ENCODE assay signal across 8 mouse cellular contexts in genomic region chr13:114930996-114931649, GRCm38 (mm10). TPM values are rescaled to one million over a fixed set of nuclear protein-coding genes. Genes with fewer than 3 reads are reported as not detected.
DNase-seq lines count a peak whose midpoint lies in the region; ATAC-seq and TF ChIP-seq lines count a peak whose summit lies in the region.

No protein-coding gene starts in this region.

- no peaks in the 10 kb centered on the region for H3K9me3 ChIP-seq in forebrain, postnatal 0 days (ENCODE audit: low read length)
- no peaks in the 10 kb centered on the region for H3K9me3 ChIP-seq in midbrain, embryonic 11.5 days (ENCODE audit: control insufficient read depth, low read length)
- no peaks in the 10 kb centered on the region for H3K9me3 ChIP-seq in stomach, embryonic 16.5 days (replicated peaks; ENCODE audit: control insufficient read depth, low read length)

- WGBS in forebrain, postnatal 0 days, result 3% methylated on average over 10 of the region's 10 CpGs
- 1% methylated on average over 10 of the region's 10 CpGs for WGBS in midbrain, embryonic 11.5 days
- WGBS in stomach, embryonic 16.5 days, result 2% methylated on average over 10 of the region's 10 CpGs

- H3K4me1 ChIP-seq in brown adipose tissue, adult 24 weeks (ENCODE audit: control insufficient read depth, insufficient read depth, insufficient read length, low read length), result no peaks in the 10 kb centered on the region
- H3K4me1 ChIP-seq in forebrain, postnatal 0 days (ENCODE audit: insufficient read depth), result no peaks in the 10 kb centered on the region
- peaks cover 9% of the 10 kb centered on the region for H3K4me1 ChIP-seq in midbrain, embryonic 11.5 days (ENCODE audit: control insufficient read depth, insufficient read depth, low read length)
- 0 out of 2 replicates have a peak, but pooled peaks cover 4% of the 10 kb centered on the region for H3K4me1 ChIP-seq in stomach, embryonic 16.5 days (ENCODE audit: control insufficient read depth, insufficient read depth, low read length)

- DNase-seq in left cerebral cortex, adult 2 months (ENCODE audit: extremely low spot score in 1 of 2, low spot score in 2 of 2), result peak; percentile 11 to 12
- DNase-seq in left cerebral cortex, postnatal 4 days, result no peak
- peak; percentile 18 for DNase-seq in forebrain, postnatal 0 days
- DNase-seq in kidney, postnatal 4 days, result peak; percentile 32 to 52
- DNase-seq in midbrain, embryonic 11.5 days (ENCODE audit: low spot score, missing footprints), result peak; percentile 92
- no peak for DNase-seq in cerebellum, adult 8-10 months

- H3K36me3 ChIP-seq in forebrain, postnatal 0 days (ENCODE audit: insufficient read depth), result no peaks in the 10 kb centered on the region
- no peaks in the 10 kb centered on the region for H3K36me3 ChIP-seq in midbrain, embryonic 11.5 days (ENCODE audit: control insufficient read depth, insufficient read depth, low read length)
- H3K36me3 ChIP-seq in stomach, embryonic 16.5 days (ENCODE audit: control insufficient read depth, insufficient read depth, low read length), result no peaks in the 10 kb centered on the region

- no peak for TF ChIP-seq CTCF in left cerebral cortex, adult 2 months (IDR thresholded peaks at IDR 0.05)
- no peak for TF ChIP-seq CTCF in forebrain, postnatal 0 days (IDR thresholded peaks at IDR 0.05; ENCODE audit: low read depth)

- H3K9ac ChIP-seq in forebrain, postnatal 0 days, result no peak overlapping the region
- H3K9ac ChIP-seq in midbrain, embryonic 11.5 days (ENCODE audit: low read length), result peak overlapping the region; percentile 47
- H3K9ac ChIP-seq in stomach, embryonic 16.5 days (ENCODE audit: low read length), result peak overlapping the region; percentile 71

- no peak overlapping the region for H3K27ac ChIP-seq in left cerebral cortex, adult 2 months
- H3K27ac ChIP-seq in brown adipose tissue, adult 24 weeks (replicated peaks; ENCODE audit: low read depth, low read length), result no peak overlapping the region
- no peak overlapping the region for H3K27ac ChIP-seq in forebrain, postnatal 0 days (ENCODE audit: low read depth, low read length)
- H3K27ac ChIP-seq in midbrain, embryonic 11.5 days (ENCODE audit: low read depth, low read length), result no peak overlapping the region
- H3K27ac ChIP-seq in stomach, embryonic 16.5 days (ENCODE audit: low read length), result peak overlapping the region; percentile 80

- no peaks in the 10 kb centered on the region; the same call in 1 of the 2 replicates for H3K27me3 ChIP-seq in forebrain, postnatal 0 days (ENCODE audit: insufficient read depth, low read length)
- peaks cover 21% of the 10 kb centered on the region for H3K27me3 ChIP-seq in midbrain, embryonic 11.5 days (ENCODE audit: control insufficient read depth, insufficient read depth, low read length)
- H3K27me3 ChIP-seq in stomach, embryonic 16.5 days (ENCODE audit: control insufficient read depth, insufficient read depth, low read length), result no peaks in the 10 kb centered on the region

- peak; percentile 42; the same call in 1 of the 2 replicates for ATAC-seq in forebrain, postnatal 0 days
- peak; percentile 58 for ATAC-seq in midbrain, embryonic 11.5 days (ENCODE audit: low FRiP score)
- ATAC-seq in stomach, embryonic 16.5 days (ENCODE audit: insufficient read depth, low FRiP score), result peak; percentile 42; the same call in 1 of the 2 replicates

- intact Hi-C loops in left cerebral cortex, adult 2 months (cut with DNase I), result no loop called here
- intact Hi-C loops in left cerebral cortex, postnatal 4 days (cut with DNase I), result no loop called here

- peak overlapping the region; percentile 73 for H3K4me2 ChIP-seq in forebrain, postnatal 0 days (ENCODE audit: low read depth)
- peak overlapping the region; percentile 72 for H3K4me2 ChIP-seq in midbrain, embryonic 11.5 days
- peak overlapping the region; percentile 74 for H3K4me2 ChIP-seq in stomach, embryonic 16.5 days (ENCODE audit: low read depth, low read length)

- H3K4me3 ChIP-seq in left cerebral cortex, adult 2 months, result no peak overlapping the region
- peak overlapping the region; percentile 45 for H3K4me3 ChIP-seq in brown adipose tissue, adult 24 weeks (ENCODE audit: insufficient read depth, low read depth, low read length)
- peak overlapping the region; percentile 33 for H3K4me3 ChIP-seq in forebrain, postnatal 0 days (ENCODE audit: low read depth, low read length)
- peak overlapping the region; percentile 30 for H3K4me3 ChIP-seq in midbrain, embryonic 11.5 days (ENCODE audit: low read depth, low read length)
- peak overlapping the region; percentile 61 for H3K4me3 ChIP-seq in stomach, embryonic 16.5 days (replicated peaks; ENCODE audit: low read length)

RNA-seq across cellular contexts. Expression of gene Itga2, which starts 0.8 kb away (rescaled TPM):
- total RNA-seq in left cerebral cortex, adult 2 months (2021), result under 1 TPM in 1 of 2 experiments, not detected in 1; 0.05 TPM
- total RNA-seq in left cerebral cortex, postnatal 4 days (2021), result 1 to 10 TPM; 1.4 to 2.3 TPM
- polyA plus RNA-seq in brown adipose tissue, adult 24 weeks (2012; ENCODE audit: insufficient read depth, insufficient read length, missing spikeins), result 0.20 and 1.7 TPM in 2 replicates
- total RNA-seq in forebrain, postnatal 0 days (2014; rRNA removed), result 0.77 and 0.86 TPM in 2 replicates
- 0.36 and 0.63 TPM in 2 replicates for polyA plus RNA-seq in forebrain, postnatal 0 days (2015; fragmentation: Nextera tagmentation; extraction: Ambion mirVana)
- 0.86 and 1.0 TPM in 2 replicates for polyA plus RNA-seq in midbrain, embryonic 11.5 days (2014; fragmentation: Nextera tagmentation; extraction: Ambion mirVana)
- polyA plus RNA-seq in stomach, embryonic 16.5 days (2015; fragmentation: Nextera tagmentation; extraction: Ambion mirVana), result 6.7 TPM in 2 replicates

Comparison
In these comparisons a context has a peak if more than half of its experiments do, and no peak if none do; other contexts are left out.
1. DNase-seq: peak in left cerebral cortex, adult 2 months (2 of 2), forebrain, postnatal 0 days (single experiment), kidney, postnatal 4 days (2 of 2) and midbrain, embryonic 11.5 days (single experiment); none in left cerebral cortex, postnatal 4 days (single experiment) and cerebellum, adult 8-10 months (single experiment).
2. Peak in every context shown above with its lines, with median percentiles within 50 percentile points of each other: ATAC-seq and H3K4me2 ChIP-seq.